ENCODE assay signal across 8 mouse cellular contexts in genomic region chr9:25104638-25105037, GRCm38 (mm10). TPM values are rescaled to one million over a fixed set of nuclear protein-coding genes. Genes with fewer than 3 reads are reported as not detected.
A peak's percentile ranks its signal among the peaks of the same experiment; 100 is the strongest.
DNase-seq lines count a peak whose midpoint lies in the region; ATAC-seq and TF ChIP-seq lines count a peak whose summit lies in the region.

No protein-coding gene starts in this region.

- no peak overlapping the region for H3K4me3 ChIP-seq in spleen, adult 2 months (ENCODE audit: extremely low read depth, insufficient read depth, insufficient read length)
- no peak overlapping the region for H3K4me3 ChIP-seq in embryonic facial prominence, embryonic 14.5 days (ENCODE audit: low read depth, low read length)
- H3K4me3 ChIP-seq in hindbrain, embryonic 14.5 days (replicated peaks; ENCODE audit: low read length), result no peak overlapping the region
- H3K4me3 ChIP-seq in midbrain, embryonic 13.5 days (replicated peaks), result no peak overlapping the region

- no peak overlapping the region for H3K27ac ChIP-seq in spleen, adult 2 months (ENCODE audit: insufficient read depth, low read length)
- H3K27ac ChIP-seq in embryonic facial prominence, embryonic 14.5 days (replicated peaks; ENCODE audit: low read depth, low read length), result no peak overlapping the region
- H3K27ac ChIP-seq in hindbrain, embryonic 14.5 days, result no peak overlapping the region
- H3K27ac ChIP-seq in midbrain, embryonic 13.5 days, result no peak overlapping the region

- DNase-seq in spleen, adult 2 months (ENCODE audit: low read depth in 1 of 2, low spot score in 2 of 2), result peak in 1 of 2 experiments; percentile 10
- no peak for DNase-seq in spleen, adult 12 weeks (ENCODE audit: low spot score)
- DNase-seq in adrenal gland, postnatal 14 days, result peak; percentile 53
- DNase-seq in embryonic facial prominence, embryonic 14.5 days (ENCODE audit: low spot score), result peak; percentile 30
- DNase-seq in hindbrain, embryonic 14.5 days (ENCODE audit: low spot score), result peak; percentile 64
- DNase-seq in left cerebral cortex, adult 18-20 months (ENCODE audit: low spot score in 2 of 2), result peak; percentile 57 to 61
- DNase-seq in Muller cell, postnatal 12 days (ENCODE audit: inconsistent ontology term), result no peak

- H3K27me3 ChIP-seq in spleen, adult 2 months (ENCODE audit: control insufficient read depth, insufficient read depth, low read length), result no peaks in the 10 kb centered on the region
- no peaks in the 10 kb centered on the region for H3K27me3 ChIP-seq in embryonic facial prominence, embryonic 14.5 days (replicated peaks; ENCODE audit: control insufficient read depth, insufficient read depth, low read length)
- no peaks in the 10 kb centered on the region for H3K27me3 ChIP-seq in hindbrain, embryonic 14.5 days (ENCODE audit: control insufficient read depth, insufficient read depth, low read length)
- H3K27me3 ChIP-seq in midbrain, embryonic 13.5 days, result no peaks in the 10 kb centered on the region

- peak; percentile 41; the same call in 1 of the 2 replicates for TF ChIP-seq CTCF in spleen, adult 2 months (IDR thresholded peaks at IDR 0.05; ENCODE audit: extremely low read depth, insufficient read depth, insufficient read length, insufficient replicate concordance)

- no peak for TF ChIP-seq POLR2A in spleen, adult 2 months (IDR thresholded peaks at IDR 0.05; ENCODE audit: low read depth, low read length)

- no peak overlapping the region for H3K9ac ChIP-seq in embryonic facial prominence, embryonic 14.5 days (ENCODE audit: low read depth, low read length)
- no peak overlapping the region for H3K9ac ChIP-seq in hindbrain, embryonic 14.5 days
- no peak overlapping the region for H3K9ac ChIP-seq in midbrain, embryonic 13.5 days (replicated peaks)

- H3K9me3 ChIP-seq in embryonic facial prominence, embryonic 14.5 days (ENCODE audit: control insufficient read depth, low read length), result no peaks in the 10 kb centered on the region
- H3K9me3 ChIP-seq in hindbrain, embryonic 14.5 days (ENCODE audit: control insufficient read depth, low read length), result peaks cover 12% of the 10 kb centered on the region; the same call in 1 of the 2 replicates
- peaks cover 7% of the 10 kb centered on the region; the same call in 1 of the 2 replicates for H3K9me3 ChIP-seq in midbrain, embryonic 13.5 days

- peaks cover 25% of the 10 kb centered on the region for H3K36me3 ChIP-seq in spleen, adult 2 months (ENCODE audit: control insufficient read depth, insufficient read depth, low read length)
- H3K36me3 ChIP-seq in embryonic facial prominence, embryonic 14.5 days (ENCODE audit: control insufficient read depth, insufficient read depth, low read length), result peaks cover 37% of the 10 kb centered on the region
- H3K36me3 ChIP-seq in hindbrain, embryonic 14.5 days (replicated peaks; ENCODE audit: control insufficient read depth, insufficient read depth), result peaks cover 41% of the 10 kb centered on the region
- H3K36me3 ChIP-seq in midbrain, embryonic 13.5 days, result peaks cover 61% of the 10 kb centered on the region

- ATAC-seq in embryonic facial prominence, embryonic 14.5 days (ENCODE audit: low read depth), result no peak
- no peak for ATAC-seq in hindbrain, embryonic 14.5 days (ENCODE audit: low FRiP score)
- peak; percentile 78 for ATAC-seq in midbrain, embryonic 13.5 days

- no peaks in the 10 kb centered on the region for H3K4me1 ChIP-seq in spleen, adult 2 months (ENCODE audit: control insufficient read depth, insufficient read depth, insufficient read length)
- H3K4me1 ChIP-seq in embryonic facial prominence, embryonic 14.5 days (ENCODE audit: control insufficient read depth, insufficient read depth, low read length), result no peaks in the 10 kb centered on the region
- no peaks in the 10 kb centered on the region for H3K4me1 ChIP-seq in hindbrain, embryonic 14.5 days (replicated peaks; ENCODE audit: control insufficient read depth, insufficient read depth, low read length)
- no peaks in the 10 kb centered on the region for H3K4me1 ChIP-seq in midbrain, embryonic 13.5 days (replicated peaks)

- no peak overlapping the region for H3K4me2 ChIP-seq in embryonic facial prominence, embryonic 14.5 days (ENCODE audit: low read depth, low read length)
- no peak overlapping the region for H3K4me2 ChIP-seq in hindbrain, embryonic 14.5 days (replicated peaks)
- no peak overlapping the region for H3K4me2 ChIP-seq in midbrain, embryonic 13.5 days (replicated peaks)

RNA-seq across cellular contexts. Expression of gene Gm10181, which starts 15.4 kb away (rescaled TPM):
- not detected in 2 replicates for polyA plus RNA-seq in spleen, adult 2 months (2012; rRNA removed)
- not detected in 2 replicates for total RNA-seq in adrenal gland, postnatal 14 days (2021)
- polyA plus RNA-seq in embryonic facial prominence, embryonic 14.5 days (2014; fragmentation: Nextera tagmentation; extraction: Ambion mirVana), result not detected in 2 replicates
- polyA plus RNA-seq in hindbrain, embryonic 14.5 days (2014; fragmentation: Nextera tagmentation; extraction: Ambion mirVana), result not detected in 2 replicates
- not detected for total RNA-seq in left cerebral cortex, adult 18-20 months (2021)
- not detected in 2 replicates for polyA plus RNA-seq in midbrain, embryonic 13.5 days (2015; fragmentation: Nextera tagmentation; extraction: Ambion mirVana)

RNA-seq across cellular contexts. Expression of gene Herpud2, which starts 47.0 kb away (rescaled TPM):
- 23.3 and 40.4 TPM in 2 replicates for polyA plus RNA-seq in spleen, adult 2 months (2012; rRNA removed)
- 39.8 and 45.1 TPM in 2 replicates for total RNA-seq in adrenal gland, postnatal 14 days (2021)
- 32.1 and 33.9 TPM in 2 replicates for polyA plus RNA-seq in embryonic facial prominence, embryonic 14.5 days (2014; fragmentation: Nextera tagmentation; extraction: Ambion mirVana)
- 36.7 and 40.3 TPM in 2 replicates for polyA plus RNA-seq in hindbrain, embryonic 14.5 days (2014; fragmentation: Nextera tagmentation; extraction: Ambion mirVana)
- total RNA-seq in left cerebral cortex, adult 18-20 months (2021), result 10 to 100 TPM; 53.1 to 54.8 TPM
- polyA plus RNA-seq in midbrain, embryonic 13.5 days (2015; fragmentation: Nextera tagmentation; extraction: Ambion mirVana), result 31.1 and 37.4 TPM in 2 replicates

Comparison
In these comparisons a context has a peak if more than half of its experiments do, and no peak if none do; other contexts are left out.
1. DNase-seq: peak in adrenal gland, postnatal 14 days (single experiment), embryonic facial prominence, embryonic 14.5 days (single experiment), hindbrain, embryonic 14.5 days (single experiment) and left cerebral cortex, adult 18-20 months (2 of 2); none in spleen, adult 12 weeks (single experiment) and Muller cell, postnatal 12 days (single experiment).